In the genomic region with DNA sequence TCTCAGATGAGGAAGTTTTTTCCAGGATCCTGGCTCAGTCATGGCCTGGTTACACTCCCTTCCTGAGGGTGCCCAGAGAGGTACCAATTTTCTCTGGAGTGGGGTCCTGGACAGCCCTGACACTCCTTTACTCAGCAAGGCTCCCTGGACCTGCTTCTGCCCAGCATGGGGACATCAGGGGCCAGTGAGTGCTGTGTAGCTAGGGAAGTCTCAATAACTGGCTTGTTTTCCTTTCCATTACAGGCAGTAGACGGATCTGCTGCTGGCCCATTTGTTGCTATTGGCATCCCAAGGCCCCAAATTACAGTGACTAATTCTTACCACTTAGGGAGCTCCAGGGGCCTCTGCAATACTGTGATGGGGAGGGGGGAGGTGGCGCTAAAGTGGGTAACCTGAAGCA, we compare ENCODE assay signal across 27 mouse cellular contexts. TPM values are rescaled to one million over a fixed set of nuclear protein-coding genes. Genes with fewer than 3 reads are reported as not detected.
A peak's percentile ranks its signal among the peaks of the same experiment; 100 is the strongest.
DNase-seq lines count a peak whose midpoint lies in the region; ATAC-seq and TF ChIP-seq lines count a peak whose summit lies in the region.
"Had no signal": no experiment of that assay in that cellular context is flagged by ENCODE, and none has a peak within 500 bp of the region (broad histone marks: within the 10 kb centered on the region; RNA-seq: fewer than 3 reads in every experiment).

No protein-coding gene starts in this region.

- WGBS in hindbrain, embryonic 14.5 days = 54% methylated on average over 2 of the region's 2 CpGs
- WGBS in hindbrain, embryonic 13.5 days = 57% methylated on average over 2 of the region's 2 CpGs
- WGBS in lung, embryonic 14.5 days = 50% methylated on average over 2 of the region's 2 CpGs
- WGBS in lung, postnatal 0 days = 47% methylated on average over 2 of the region's 2 CpGs
- 71% methylated on average over 2 of the region's 2 CpGs for WGBS in midbrain, embryonic 15.5 days
- WGBS in midbrain, embryonic 11.5 days = 71% methylated on average over 2 of the region's 2 CpGs
- 26% methylated on average over 2 of the region's 2 CpGs for WGBS in limb, embryonic 15.5 days

- TF ChIP-seq CTCF in lung, embryonic 14.5 days (IDR thresholded peaks at IDR 0.05; ENCODE audit: low read depth) = no peak
- TF ChIP-seq CTCF in lung, postnatal 0 days (IDR thresholded peaks at IDR 0.05) = no peak

- H3K27me3 ChIP-seq in hindbrain, embryonic 14.5 days (ENCODE audit: control insufficient read depth, insufficient read depth, low read length) = no peaks in the 10 kb centered on the region
- H3K27me3 ChIP-seq in hindbrain, embryonic 13.5 days = peaks cover 16% of the 10 kb centered on the region
- peaks cover 26% of the 10 kb centered on the region for H3K27me3 ChIP-seq in lung, embryonic 14.5 days (ENCODE audit: insufficient read depth, low read length)
- peaks cover 12% of the 10 kb centered on the region; the same call in 1 of the 2 replicates for H3K27me3 ChIP-seq in lung, postnatal 0 days (replicated peaks; ENCODE audit: insufficient read depth, low read length)
- H3K27me3 ChIP-seq in midbrain, embryonic 15.5 days (replicated peaks) = 0 out of 2 replicates have a peak, but pooled peaks cover 3% of the 10 kb centered on the region
- H3K27me3 ChIP-seq in midbrain, embryonic 11.5 days (ENCODE audit: control insufficient read depth, insufficient read depth, low read length) = peaks cover 9% of the 10 kb centered on the region
- peaks cover 20% of the 10 kb centered on the region for H3K27me3 ChIP-seq in limb, embryonic 15.5 days

- H3K4me3 ChIP-seq in hindbrain, embryonic 14.5 days (replicated peaks; ENCODE audit: low read length) = no peak overlapping the region
- H3K4me3 ChIP-seq in hindbrain, embryonic 13.5 days = no peak overlapping the region
- no peak overlapping the region for H3K4me3 ChIP-seq in lung, embryonic 14.5 days (ENCODE audit: low read depth, low read length)
- no peak overlapping the region for H3K4me3 ChIP-seq in lung, postnatal 0 days (ENCODE audit: low read depth, low read length)
- H3K4me3 ChIP-seq in midbrain, embryonic 15.5 days = no peak overlapping the region
- H3K4me3 ChIP-seq in midbrain, embryonic 11.5 days (ENCODE audit: low read depth, low read length) = no peak overlapping the region
- H3K4me3 ChIP-seq in limb, embryonic 15.5 days = no peak overlapping the region
- H3K4me3 ChIP-seq: forebrain, embryonic 13.5 days; heart, embryonic 10.5 days; heart, embryonic 15.5 days; kidney, embryonic 15.5 days; left cerebral cortex, adult 2 months had no signal

- H3K4me2 ChIP-seq in hindbrain, embryonic 14.5 days (replicated peaks) = peak overlapping the region; percentile 89
- no peak overlapping the region for H3K4me2 ChIP-seq in hindbrain, embryonic 13.5 days
- H3K4me2 ChIP-seq in lung, embryonic 14.5 days = no peak overlapping the region
- H3K4me2 ChIP-seq in lung, postnatal 0 days (replicated peaks; ENCODE audit: low read depth, low read length) = no peak overlapping the region
- peak overlapping the region; percentile 28; the same call in 1 of the 2 replicates for H3K4me2 ChIP-seq in midbrain, embryonic 15.5 days
- H3K4me2 ChIP-seq in midbrain, embryonic 11.5 days = no peak overlapping the region
- no peak overlapping the region for H3K4me2 ChIP-seq in limb, embryonic 15.5 days
- H3K4me2 ChIP-seq: forebrain, embryonic 13.5 days; heart, embryonic 15.5 days; kidney, embryonic 15.5 days; liver, embryonic 11.5 days had no signal

- no peak for ATAC-seq in hindbrain, embryonic 14.5 days (ENCODE audit: low FRiP score)
- ATAC-seq in hindbrain, embryonic 13.5 days (ENCODE audit: low FRiP score) = no peak
- ATAC-seq in lung, embryonic 14.5 days (ENCODE audit: insufficient read depth) = no peak
- no peak for ATAC-seq in lung, postnatal 0 days
- no peak for ATAC-seq in midbrain, embryonic 15.5 days (replicated peaks)
- ATAC-seq in midbrain, embryonic 11.5 days (ENCODE audit: low FRiP score) = no peak
- ATAC-seq in limb, embryonic 15.5 days (ENCODE audit: insufficient number of reproducible peaks, low FRiP score, low TSS enrichment, low read depth) = peak; percentile 44
- ATAC-seq: forebrain, embryonic 13.5 days; Patski had no signal

- no peak for TF ChIP-seq EP300 in lung, postnatal 0 days (IDR thresholded peaks at IDR 0.05)

- no peaks in the 10 kb centered on the region for H3K9me3 ChIP-seq in hindbrain, embryonic 14.5 days (ENCODE audit: control insufficient read depth, low read length)
- H3K9me3 ChIP-seq in hindbrain, embryonic 13.5 days = no peaks in the 10 kb centered on the region
- no peaks in the 10 kb centered on the region for H3K9me3 ChIP-seq in lung, embryonic 14.5 days (ENCODE audit: low read depth, low read length)
- no peaks in the 10 kb centered on the region for H3K9me3 ChIP-seq in lung, postnatal 0 days (ENCODE audit: low read length)
- H3K9me3 ChIP-seq in midbrain, embryonic 15.5 days = no peaks in the 10 kb centered on the region
- H3K9me3 ChIP-seq in midbrain, embryonic 11.5 days (ENCODE audit: control insufficient read depth, low read length) = no peaks in the 10 kb centered on the region
- H3K9me3 ChIP-seq in limb, embryonic 15.5 days = no peaks in the 10 kb centered on the region
- H3K9me3 ChIP-seq: forebrain, embryonic 13.5 days; heart, embryonic 10.5 days; heart, embryonic 15.5 days; kidney, embryonic 15.5 days had no signal

- no peak overlapping the region for H3K27ac ChIP-seq in hindbrain, embryonic 14.5 days
- H3K27ac ChIP-seq in hindbrain, embryonic 13.5 days = no peak overlapping the region
- 0 out of 2 replicates have a peak overlapping the region, but pooled peaks have one; percentile 10 for H3K27ac ChIP-seq in lung, embryonic 14.5 days (ENCODE audit: low read depth)
- no peak overlapping the region for H3K27ac ChIP-seq in lung, postnatal 0 days (ENCODE audit: low read length)
- no peak overlapping the region for H3K27ac ChIP-seq in midbrain, embryonic 15.5 days
- no peak overlapping the region for H3K27ac ChIP-seq in midbrain, embryonic 11.5 days (ENCODE audit: low read depth, low read length)
- H3K27ac ChIP-seq in limb, embryonic 15.5 days = peak overlapping the region; percentile 69
- H3K27ac ChIP-seq: forebrain, embryonic 13.5 days; heart, embryonic 15.5 days; kidney, embryonic 15.5 days; left cerebral cortex, adult 2 months; stomach, postnatal 0 days had no signal

- H3K9ac ChIP-seq in hindbrain, embryonic 14.5 days = no peak overlapping the region
- no peak overlapping the region for H3K9ac ChIP-seq in hindbrain, embryonic 13.5 days
- H3K9ac ChIP-seq in lung, embryonic 14.5 days = no peak overlapping the region
- no peak overlapping the region for H3K9ac ChIP-seq in lung, postnatal 0 days (replicated peaks; ENCODE audit: low read depth)
- H3K9ac ChIP-seq in midbrain, embryonic 15.5 days = no peak overlapping the region
- H3K9ac ChIP-seq in midbrain, embryonic 11.5 days (ENCODE audit: low read length) = no peak overlapping the region
- H3K9ac ChIP-seq in limb, embryonic 15.5 days = no peak overlapping the region
- H3K9ac ChIP-seq: forebrain, embryonic 13.5 days; heart, embryonic 15.5 days; kidney, embryonic 15.5 days had no signal

- peaks cover 44% of the 10 kb centered on the region for H3K4me1 ChIP-seq in hindbrain, embryonic 14.5 days (replicated peaks; ENCODE audit: control insufficient read depth, insufficient read depth, low read length)
- H3K4me1 ChIP-seq in hindbrain, embryonic 13.5 days (replicated peaks) = peaks cover 64% of the 10 kb centered on the region
- peaks cover 11% of the 10 kb centered on the region for H3K4me1 ChIP-seq in lung, embryonic 14.5 days (ENCODE audit: insufficient read depth)
- no peaks in the 10 kb centered on the region for H3K4me1 ChIP-seq in lung, postnatal 0 days (ENCODE audit: insufficient read depth, low read depth, low read length)
- peaks cover 49% of the 10 kb centered on the region for H3K4me1 ChIP-seq in midbrain, embryonic 15.5 days
- H3K4me1 ChIP-seq in midbrain, embryonic 11.5 days (ENCODE audit: control insufficient read depth, insufficient read depth, low read length) = peaks cover 22% of the 10 kb centered on the region
- peaks cover 50% of the 10 kb centered on the region for H3K4me1 ChIP-seq in limb, embryonic 15.5 days

- no peak for DNase-seq in hindbrain, embryonic 14.5 days (ENCODE audit: low spot score)
- no peak for DNase-seq in lung, embryonic 14.5 days
- DNase-seq in lung, postnatal 0 days (ENCODE audit: low spot score) = no peak
- no peak for DNase-seq in midbrain, embryonic 11.5 days (ENCODE audit: low spot score, missing footprints)
- no peak for DNase-seq in cerebellum, adult 9-11 months
- DNase-seq: adrenal gland, postnatal 10 days; cerebellum, adult 8-10 months; cerebellum, postnatal 36 days; gastrocnemius, postnatal 10 days; heart, postnatal 4 days; kidney, adult 18-20 months; kidney, postnatal 25 days; lung, postnatal 36 days; right cerebral cortex, postnatal 4 days; thymus, adult 18-20 months; thymus, postnatal 25 days had no signal

- no peaks in the 10 kb centered on the region for H3K36me3 ChIP-seq in hindbrain, embryonic 14.5 days (replicated peaks; ENCODE audit: control insufficient read depth, insufficient read depth)
- no peaks in the 10 kb centered on the region for H3K36me3 ChIP-seq in hindbrain, embryonic 13.5 days
- H3K36me3 ChIP-seq in lung, embryonic 14.5 days (ENCODE audit: insufficient read depth) = no peaks in the 10 kb centered on the region
- no peaks in the 10 kb centered on the region for H3K36me3 ChIP-seq in lung, postnatal 0 days (ENCODE audit: insufficient read depth, low read length)
- H3K36me3 ChIP-seq in midbrain, embryonic 15.5 days (replicated peaks) = no peaks in the 10 kb centered on the region
- H3K36me3 ChIP-seq in midbrain, embryonic 11.5 days (ENCODE audit: control insufficient read depth, insufficient read depth, low read length) = no peaks in the 10 kb centered on the region
- H3K36me3 ChIP-seq in limb, embryonic 15.5 days = no peaks in the 10 kb centered on the region
- H3K36me3 ChIP-seq: heart, embryonic 10.5 days; heart, embryonic 15.5 days; kidney, embryonic 15.5 days had no signal

RNA-seq across cellular contexts. Expression of gene Sdk2, which starts 5.6 kb away (rescaled TPM):
- 3.6 and 6.3 TPM in 2 replicates for polyA plus RNA-seq in hindbrain, embryonic 14.5 days (2014; fragmentation: Nextera tagmentation; extraction: Ambion mirVana)
- 4.2 TPM in 2 replicates for polyA plus RNA-seq in hindbrain, embryonic 13.5 days (2015; fragmentation: Nextera tagmentation; extraction: Ambion mirVana)
- 3.5 and 4.4 TPM in 2 replicates for polyA plus RNA-seq in lung, embryonic 14.5 days (2014; fragmentation: Nextera tagmentation; extraction: Ambion mirVana)
- 0.66 and 0.93 TPM in 2 replicates for polyA plus RNA-seq in lung, postnatal 0 days (2015; fragmentation: Nextera tagmentation; extraction: Ambion mirVana)
- 4.6 and 6.0 TPM in 2 replicates for polyA plus RNA-seq in midbrain, embryonic 15.5 days (2015; fragmentation: Nextera tagmentation; extraction: Ambion mirVana)
- 2.6 and 3.0 TPM in 2 replicates for polyA plus RNA-seq in midbrain, embryonic 11.5 days (2014; fragmentation: Nextera tagmentation; extraction: Ambion mirVana)
- 5.7 and 6.5 TPM in 2 replicates for polyA plus RNA-seq in limb, embryonic 15.5 days (2015; fragmentation: Nextera tagmentation; extraction: Ambion mirVana)
- polyA plus RNA-seq: Patski had no signal

Comparison
In these comparisons a context has a peak if more than half of its experiments do, and no peak if none do; other contexts are left out.
1. H3K27ac ChIP-seq: peak in lung, embryonic 14.5 days (single experiment) and limb, embryonic 15.5 days (single experiment); none in hindbrain, embryonic 14.5 days (single experiment), hindbrain, embryonic 13.5 days (single experiment), lung, postnatal 0 days (single experiment), midbrain, embryonic 15.5 days (single experiment) and midbrain, embryonic 11.5 days (single experiment).
2. H3K4me2 ChIP-seq: peak in hindbrain, embryonic 14.5 days (single experiment) and midbrain, embryonic 15.5 days (single experiment); none in hindbrain, embryonic 13.5 days (single experiment), lung, embryonic 14.5 days (single experiment), lung, postnatal 0 days (single experiment), midbrain, embryonic 11.5 days (single experiment) and limb, embryonic 15.5 days (single experiment).